Mouse (Mus musculus): ENCODE data around the gene Crabp1.

Crabp1 gene

GRCm38 (mm10) chr9:54770140-54770780 is 5.7 kb downstream of the Crabp1 start:
- DNase-seq (ENCODE audit: low spot score in 2 of 2), result no peak

- DNase-seq (ENCODE audit: low spot score in 2 of 2), result no peak
Observed at GRCm38 (mm10) chr9:54776451-54776982, 12.0 kb downstream of the Crabp1 start.

- no peak for DNase-seq (ENCODE audit: low spot score in 2 of 2)
Observed at GRCm38 (mm10) chr9:54779280-54779679, 14.7 kb downstream of the Crabp1 start.

- DNase-seq (ENCODE audit: low spot score in 2 of 2), result no peak
Observed at GRCm38 (mm10) chr9:54782504-54782903, 18.0 kb downstream of the Crabp1 start.

GRCm38 (mm10) chr9:54784003-54784402 is 19.5 kb downstream of the Crabp1 start:
- DNase-seq (ENCODE audit: low spot score in 2 of 2), result no peak

GRCm38 (mm10) chr9:54785215-54785614 is 20.7 kb downstream of the Crabp1 start:
- DNase-seq (ENCODE audit: low spot score in 2 of 2), result no peak

GRCm38 (mm10) chr9:54786083-54786482 is 21.5 kb downstream of the Crabp1 start:
- DNase-seq (ENCODE audit: low spot score in 2 of 2), result no peak

- DNase-seq (ENCODE audit: low spot score in 2 of 2), result no peak
Observed at GRCm38 (mm10) chr9:54787760-54788159, 23.2 kb downstream of the Crabp1 start.

- no peak for DNase-seq (ENCODE audit: low spot score in 2 of 2)
Observed at GRCm38 (mm10) chr9:54790271-54790670, 25.7 kb downstream of the Crabp1 start.

- no peak for DNase-seq (ENCODE audit: low spot score in 2 of 2)
Observed at GRCm38 (mm10) chr9:54801460-54801961, 37.0 kb downstream of the Crabp1 start.

- no peak for DNase-seq (ENCODE audit: low spot score in 2 of 2)
Observed at GRCm38 (mm10) chr9:54802749-54803679, 38.5 kb downstream of the Crabp1 start.

GRCm38 (mm10) chr9:54804351-54804750 is 39.8 kb downstream of the Crabp1 start:
- no peak for DNase-seq (ENCODE audit: low spot score in 2 of 2)

GRCm38 (mm10) chr9:54807761-54808160 is 43.2 kb downstream of the Crabp1 start:
- DNase-seq (ENCODE audit: low spot score in 2 of 2), result no peak

- DNase-seq (ENCODE audit: low spot score in 2 of 2), result no peak
Observed at GRCm38 (mm10) chr9:54809953-54810352, 45.4 kb downstream of the Crabp1 start.

GRCm38 (mm10) chr9:54816508-54817201 is 52.1 kb downstream of the Crabp1 start:
- DNase-seq (ENCODE audit: low spot score in 2 of 2), result no peak

GRCm38 (mm10) chr9:54821442-54822100 is 57.0 kb downstream of the Crabp1 start:
- DNase-seq (ENCODE audit: low spot score in 2 of 2), result no peak
